Mouse (Mus musculus) heart, embryonic 14.5 days (tissue): ENCODE data around the gene E130311K13Rik. TPM values are rescaled to one million over a fixed set of nuclear protein-coding genes. Genes with fewer than 3 reads are reported as not detected.

Experiments used
- ATAC-seq: fragments of 200-750 bp; cut with Nextera tagmentation; 2 replicates; pipeline ENCODE4 v1.8.0; 2017; ENCODE audit warnings: low read depth, moderate TSS enrichment; ENCODE audit not compliant: insufficient number of reproducible peaks, insufficient read depth, low FRiP score
- H3K27ac ChIP-seq, 2 experiments: fragments of 200-500 bp in 1 of 2; fragments of 300-500 bp in 1 of 2; sonication (generic) in 1 of 2; replicated peaks in 1 of 2; 2 replicates each; pipeline ENCODE4 v1.5.1; 2012 to 2014; ENCODE audit warnings: low read depth in 2 of 2, low read length in 2 of 2, control low read depth in 1 of 2, mild to moderate bottlenecking in 1 of 2, mixed read lengths in 1 of 2; ENCODE audit not compliant: control insufficient read depth in 1 of 2, insufficient read depth in 1 of 2
- H3K27me3 ChIP-seq: fragments of 300-500 bp; sonication (generic); 2 replicates; pipeline ENCODE4 v1.6.1; 2014; ENCODE audit warnings: mild to moderate bottlenecking, low read length, control low read depth; ENCODE audit not compliant: control insufficient read depth, insufficient read depth
- H3K36me3 ChIP-seq: fragments of 300-500 bp; sonication (generic); 2 replicates; pipeline ENCODE4 v1.6.1; 2014; ENCODE audit warnings: mild to moderate bottlenecking, control low read depth, low read length, mixed read lengths; ENCODE audit not compliant: control insufficient read depth, insufficient read depth
- H3K4me1 ChIP-seq, 2 experiments: fragments of 200-500 bp in 1 of 2; fragments of 300-500 bp in 1 of 2; sonication (generic) in 1 of 2; 2 replicates each; pipeline ENCODE4 v1.6.1; 2012 to 2014; ENCODE audit warnings: low read length in 2 of 2, control low read depth in 1 of 2, mixed read lengths in 1 of 2; ENCODE audit not compliant: control insufficient read depth in 2 of 2, insufficient read depth in 2 of 2
- H3K4me2 ChIP-seq: fragments of 300-500 bp; sonication (generic); 2 replicates; pipeline ENCODE4 v1.6.1; 2014; ENCODE audit warnings: mild to moderate bottlenecking, low read length
- H3K4me3 ChIP-seq, 2 experiments: fragments of 200-500 bp in 1 of 2; fragments of 300-500 bp in 1 of 2; sonication (generic) in 1 of 2; 2 replicates each; pipeline ENCODE4 v1.5.1; 2012 to 2014; ENCODE audit warnings: low read length in 2 of 2, mild to moderate bottlenecking in 2 of 2, control low read depth in 1 of 2, low read depth in 1 of 2, moderate library complexity in 1 of 2; ENCODE audit not compliant: control insufficient read depth in 1 of 2, insufficient read depth in 1 of 2
- H3K9ac ChIP-seq: fragments of 300-500 bp; sonication (generic); 2 replicates; pipeline ENCODE4 v1.6.1; 2014; ENCODE audit warnings: mild to moderate bottlenecking, low read length
- H3K9me3 ChIP-seq: fragments of 300-500 bp; sonication (generic); 2 replicates; pipeline ENCODE4 v1.6.1; 2016; ENCODE audit warnings: low read length, control low read depth; ENCODE audit not compliant: control insufficient read depth
- WGBS: fragments of 180-500 bp; shearing (Covaris S2); extraction: QIAGEN DNeasy Blood & Tissue Kit; methylation state at CpG from one replicate; pipeline ENCODE4 v1.1.7; 2014; 5-methylcytosine and 5-hydroxymethylcytosine counted together
- polyA plus RNA-seq: library from polyadenylated mRNA; unstranded; fragments of >200 nt; fragmentation: Nextera tagmentation; extraction: Ambion mirVana; gene quantifications from 2 replicates; pipeline ENCODE4 v1.2.1, GENCODE M21; 2014

Gene E130311K13Rik
- polyA plus RNA-seq, 1 experiment from 2014 or later = 5.3 TPM

GRCm38 (mm10) chr3:63963421-63964099 is 34.3 kb upstream of the E130311K13Rik start:
- peak overlapping the region; percentile 86 for H3K4me2 ChIP-seq
- H3K9ac ChIP-seq = peak overlapping the region; percentile 91
- H3K36me3 ChIP-seq = peaks cover 6% of the 10 kb centered on the region; the same call in 1 of the 2 replicates
- H3K9me3 ChIP-seq = no peaks in the 10 kb centered on the region
- H3K27me3 ChIP-seq = peaks cover 4% of the 10 kb centered on the region; the same call in 1 of the 2 replicates
- ATAC-seq = no peak
- H3K4me1 ChIP-seq = peaks cover 0 to 12% of the 10 kb centered on the region in 2 experiments; a peak in 2 of 4 replicates
- peak overlapping the region; percentile 90 to 91 for H3K27ac ChIP-seq
- 5% methylated on average over 25 of the region's 25 CpGs for WGBS
- H3K4me3 ChIP-seq = peak overlapping the region; percentile 92 to 93

- Histone ChIP-seq H3K4me2 (no peak overlapping the region), H3K4me1 (no peaks in the 10 kb centered on the region), H3K36me3 (peaks cover 24% of the 10 kb centered on the region; the same call in 1 of the 2 replicates), H3K4me3 (no peak overlapping the region), H3K27me3 (no peaks in the 10 kb centered on the region), H3K27ac (no peak overlapping the region), H3K9me3 (no peaks in the 10 kb centered on the region), H3K9ac (no peak overlapping the region)
- 61% methylated on average over 3 of the region's 3 CpGs for WGBS
- no peak for ATAC-seq
These were observed 20.6 kb upstream of the E130311K13Rik start for GRCm38 (mm10) chr3:63949837-63950236.

- no peak overlapping the region for H3K27ac ChIP-seq
These were observed 12.1 kb upstream of the E130311K13Rik start for GRCm38 (mm10) chr3:63941204-63941850.

GRCm38 (mm10) chr3:63938928-63939327 is 9.7 kb upstream of the E130311K13Rik start:
- Histone ChIP-seq H3K27me3 (no peaks in the 10 kb centered on the region), H3K9ac (no peak overlapping the region), H3K9me3 (no peaks in the 10 kb centered on the region), H3K4me2 (no peak overlapping the region), H3K27ac (no peak overlapping the region), H3K4me1 (no peaks in the 10 kb centered on the region), H3K36me3 (peaks cover 24% of the 10 kb centered on the region), H3K4me3 (no peak overlapping the region)
- ATAC-seq = no peak
- WGBS = 77% methylated on average over 2 of the region's 2 CpGs

More at GRCm38 (mm10) chr3:63941204-63941850, 12.1 kb upstream of the E130311K13Rik start:
- no peak overlapping the region for H3K4me2 ChIP-seq
- no peaks in the 10 kb centered on the region for H3K4me1 ChIP-seq
- H3K36me3 ChIP-seq = peaks cover 38% of the 10 kb centered on the region
- no peaks in the 10 kb centered on the region for H3K9me3 ChIP-seq
- H3K4me3 ChIP-seq = no peak overlapping the region
- no peak overlapping the region for H3K9ac ChIP-seq
- no peak for ATAC-seq
- WGBS = 64% methylated on average over 2 of the region's 2 CpGs
- H3K27me3 ChIP-seq = no peaks in the 10 kb centered on the region

- ATAC-seq = no peak
- 62% methylated on average over 3 of the region's 3 CpGs for WGBS
These were observed 9.6 kb downstream of the E130311K13Rik start for GRCm38 (mm10) chr3:63919634-63920033.

GRCm38 (mm10) chr3:63910301-63910700 is 19.0 kb downstream of the E130311K13Rik start:
- H3K27me3 ChIP-seq = no peaks in the 10 kb centered on the region
- no peak overlapping the region for H3K4me3 ChIP-seq
- 0 out of 2 replicates have a peak, but pooled peaks cover 12% of the 10 kb centered on the region for H3K36me3 ChIP-seq
- 72% methylated on average over 4 of the region's 4 CpGs for WGBS
- H3K27ac ChIP-seq = no peak overlapping the region
- no peaks in the 10 kb centered on the region; a peak in 1 of 4 replicates for H3K4me1 ChIP-seq
- no peak for ATAC-seq
- no peak overlapping the region for H3K4me2 ChIP-seq
- H3K9ac ChIP-seq = no peak overlapping the region
- H3K9me3 ChIP-seq = no peaks in the 10 kb centered on the region

More at GRCm38 (mm10) chr3:63919634-63920033, 9.6 kb downstream of the E130311K13Rik start:
- H3K4me3 ChIP-seq = no peak overlapping the region
- H3K4me2 ChIP-seq = no peak overlapping the region
- no peak overlapping the region for H3K9ac ChIP-seq
- H3K36me3 ChIP-seq = peaks cover 29% of the 10 kb centered on the region
- H3K9me3 ChIP-seq = no peaks in the 10 kb centered on the region
- no peaks in the 10 kb centered on the region for H3K27me3 ChIP-seq
- H3K4me1 ChIP-seq = no peaks in the 10 kb centered on the region
- H3K27ac ChIP-seq = no peak overlapping the region

- Histone ChIP-seq H3K4me1 (no peaks in the 10 kb centered on the region; a peak in 1 of 4 replicates), H3K27ac (no peak overlapping the region), H3K4me3 (peak overlapping the region; percentile 30 to 32), H3K4me2 (peak overlapping the region; percentile 71), H3K36me3 (no peaks in the 10 kb centered on the region), H3K9ac (0 out of 2 replicates have a peak overlapping the region, but pooled peaks have one; percentile 25), H3K9me3 (no peaks in the 10 kb centered on the region), H3K27me3 (no peaks in the 10 kb centered on the region)
- WGBS = 4% methylated on average over 18 of the region's 18 CpGs
- ATAC-seq = no peak
These were observed 24.0 kb downstream of the E130311K13Rik start for GRCm38 (mm10) chr3:63905241-63905640.
